Comparison of ENCODE assay signal across 7 mouse cellular contexts in the genomic region with DNA sequence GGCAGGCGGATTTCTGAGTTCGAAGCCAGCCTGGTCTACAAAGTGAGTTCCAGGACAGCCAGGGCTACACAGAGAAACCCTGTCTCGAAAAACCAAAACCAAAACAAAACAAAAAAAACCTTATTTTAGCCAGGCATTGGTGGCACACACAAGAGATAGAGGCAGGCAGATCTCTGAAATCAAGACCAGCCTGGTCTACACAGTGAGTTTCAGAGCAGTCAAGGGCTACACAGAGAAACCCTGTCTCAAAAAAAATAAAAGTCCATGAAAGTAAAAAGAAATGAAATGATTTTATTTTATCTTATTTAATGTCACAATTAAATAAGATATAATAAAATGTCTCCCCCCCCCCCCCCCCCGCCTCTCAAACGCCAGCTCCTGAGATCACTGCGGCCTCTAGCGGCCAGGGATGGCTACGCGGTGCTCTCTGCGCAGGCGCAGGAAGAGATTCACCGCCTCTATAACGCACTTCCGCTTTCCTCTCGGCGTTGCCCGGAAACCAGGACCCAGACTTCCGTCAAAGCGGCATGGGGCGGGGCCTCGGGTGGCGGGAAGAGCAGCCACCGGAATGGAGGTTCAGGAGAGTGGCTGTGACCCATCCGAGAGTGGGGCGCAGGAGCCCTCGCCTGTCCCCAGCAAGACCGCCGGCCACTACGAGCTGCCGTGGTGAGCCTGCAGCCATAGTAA. TPM values are rescaled to one million over a fixed set of nuclear protein-coding genes. Genes with fewer than 3 reads are reported as not detected.
A peak's percentile ranks its signal among the peaks of the same experiment; 100 is the strongest.
DNase-seq lines count a peak whose midpoint lies in the region; ATAC-seq lines count a peak whose summit lies in the region.

No protein-coding gene starts in this region.

- H3K27ac ChIP-seq in intestine, embryonic 16.5 days (ENCODE audit: low read length), result 0 out of 2 replicates have a peak overlapping the region, but pooled peaks have one; percentile 25
- H3K27ac ChIP-seq in midbrain, embryonic 11.5 days (ENCODE audit: low read depth, low read length), result no peak overlapping the region

- peaks cover 8% of the 10 kb centered on the region for H3K4me1 ChIP-seq in intestine, embryonic 16.5 days (ENCODE audit: control insufficient read depth, insufficient read depth, low read length)
- H3K4me1 ChIP-seq in midbrain, embryonic 11.5 days (ENCODE audit: control insufficient read depth, insufficient read depth, low read length), result peaks cover 8% of the 10 kb centered on the region

- peak overlapping the region; percentile 89 for H3K4me3 ChIP-seq in intestine, embryonic 16.5 days (ENCODE audit: low read length)
- peak overlapping the region; percentile 87 for H3K4me3 ChIP-seq in midbrain, embryonic 11.5 days (ENCODE audit: low read depth, low read length)

- no peaks in the 10 kb centered on the region for H3K27me3 ChIP-seq in intestine, embryonic 16.5 days (replicated peaks; ENCODE audit: control insufficient read depth, insufficient read depth, low read length)
- H3K27me3 ChIP-seq in midbrain, embryonic 11.5 days (ENCODE audit: control insufficient read depth, insufficient read depth, low read length), result no peaks in the 10 kb centered on the region

- intact Hi-C loops in gastrocnemius, postnatal 36 days (cut with DNase I), result no loop called here
- intact Hi-C loops in left cerebral cortex, postnatal 36 days (cut with DNase I), result loop anchor here (2.0 kb wide), 1 partner anchor 88 kb away; no protein-coding TSS in a partner anchor

- H3K4me2 ChIP-seq in intestine, embryonic 16.5 days (ENCODE audit: low read depth, low read length), result peak overlapping the region; percentile 66
- H3K4me2 ChIP-seq in midbrain, embryonic 11.5 days, result peak overlapping the region; percentile 85

- 8% methylated on average over 28 of the region's 30 CpGs for WGBS in intestine, embryonic 16.5 days
- WGBS in midbrain, embryonic 11.5 days, result 9% methylated on average over 30 of the region's 30 CpGs

- peak; percentile 98 for ATAC-seq in intestine, embryonic 16.5 days
- ATAC-seq in midbrain, embryonic 11.5 days (ENCODE audit: low FRiP score), result peak; percentile 96

- H3K9me3 ChIP-seq in intestine, embryonic 16.5 days (ENCODE audit: control insufficient read depth, low read length), result no peaks in the 10 kb centered on the region
- H3K9me3 ChIP-seq in midbrain, embryonic 11.5 days (ENCODE audit: control insufficient read depth, low read length), result no peaks in the 10 kb centered on the region

- peak overlapping the region; percentile 88 for H3K9ac ChIP-seq in intestine, embryonic 16.5 days (ENCODE audit: low read depth, low read length)
- H3K9ac ChIP-seq in midbrain, embryonic 11.5 days (ENCODE audit: low read length), result peak overlapping the region; percentile 90

- peaks cover 2% of the 10 kb centered on the region; the same call in 1 of the 2 replicates for H3K36me3 ChIP-seq in intestine, embryonic 16.5 days (ENCODE audit: control insufficient read depth, insufficient read depth, low read length)
- H3K36me3 ChIP-seq in midbrain, embryonic 11.5 days (ENCODE audit: control insufficient read depth, insufficient read depth, low read length), result no peaks in the 10 kb centered on the region

- DNase-seq in adrenal gland, adult 18-20 months (ENCODE audit: low spot score in 2 of 2), result peak; percentile 95 to 96
- DNase-seq in embryo, embryonic 11 days, result peak; percentile 98
- DNase-seq in gastrocnemius, postnatal 36 days, result peak; percentile 95 to 97
- DNase-seq in left cerebral cortex, postnatal 36 days (ENCODE audit: low spot score in 2 of 2), result peak; percentile 94 to 97
- DNase-seq in midbrain, embryonic 11.5 days (ENCODE audit: low spot score, missing footprints), result peak; percentile 100
- peak; percentile 97 for DNase-seq in skeletal muscle tissue, adult 2 months (ENCODE audit: low read depth, low spot score)

RNA-seq across cellular contexts. Expression of gene Rfc2, which starts 1.2 kb away (rescaled TPM):
- total RNA-seq in adrenal gland, adult 18-20 months (2021), result 10 to 100 TPM; 34.8 to 37.4 TPM
- total RNA-seq in gastrocnemius, postnatal 36 days (2021), result 10 to 100 TPM; 17.0 to 18.0 TPM
- 204 and 233 TPM in 2 replicates for polyA plus RNA-seq in intestine, embryonic 16.5 days (2015; fragmentation: Nextera tagmentation; extraction: Ambion mirVana)
- 10 to 100 TPM; 54.7 to 66.9 TPM for total RNA-seq in left cerebral cortex, postnatal 36 days (2021)
- 321 and 338 TPM in 2 replicates for polyA plus RNA-seq in midbrain, embryonic 11.5 days (2014; fragmentation: Nextera tagmentation; extraction: Ambion mirVana)

RNA-seq across cellular contexts. Expression of gene Syna, which starts 22.4 kb away (rescaled TPM):
- not detected for total RNA-seq in adrenal gland, adult 18-20 months (2021)
- total RNA-seq in gastrocnemius, postnatal 36 days (2021), result not detected
- polyA plus RNA-seq in intestine, embryonic 16.5 days (2015; fragmentation: Nextera tagmentation; extraction: Ambion mirVana), result not detected in 2 replicates
- total RNA-seq in left cerebral cortex, postnatal 36 days (2021), result under 1 TPM; 0.15 to 0.18 TPM
- 0.30 TPM in 1 of 2 replicates, not detected in the other for polyA plus RNA-seq in midbrain, embryonic 11.5 days (2014; fragmentation: Nextera tagmentation; extraction: Ambion mirVana)

RNA-seq across cellular contexts. Expression of gene Clip2, which starts 30.1 kb away (rescaled TPM):
- 10 to 100 TPM; 16.7 to 17.7 TPM for total RNA-seq in adrenal gland, adult 18-20 months (2021)
- 1 to 10 TPM; 2.7 to 2.9 TPM for total RNA-seq in gastrocnemius, postnatal 36 days (2021)
- polyA plus RNA-seq in intestine, embryonic 16.5 days (2015; fragmentation: Nextera tagmentation; extraction: Ambion mirVana), result 3.8 and 4.3 TPM in 2 replicates
- total RNA-seq in left cerebral cortex, postnatal 36 days (2021), result 100 to 1,000 TPM; 111 TPM
- polyA plus RNA-seq in midbrain, embryonic 11.5 days (2014; fragmentation: Nextera tagmentation; extraction: Ambion mirVana), result 5.6 and 5.8 TPM in 2 replicates

RNA-seq across cellular contexts. Expression of gene Lat2, which starts 32.5 kb away (rescaled TPM):
- total RNA-seq in adrenal gland, adult 18-20 months (2021), result 1 to 10 TPM; 5.1 to 5.5 TPM
- 1 to 10 TPM; 1.4 TPM for total RNA-seq in gastrocnemius, postnatal 36 days (2021)
- 2.1 and 2.4 TPM in 2 replicates for polyA plus RNA-seq in intestine, embryonic 16.5 days (2015; fragmentation: Nextera tagmentation; extraction: Ambion mirVana)
- total RNA-seq in left cerebral cortex, postnatal 36 days (2021), result 1 to 10 TPM; 2.1 to 2.8 TPM
- 1.5 and 1.6 TPM in 2 replicates for polyA plus RNA-seq in midbrain, embryonic 11.5 days (2014; fragmentation: Nextera tagmentation; extraction: Ambion mirVana)

RNA-seq across cellular contexts. Expression of gene Eif4h, which starts 56.9 kb away (rescaled TPM):
- 100 to 1,000 TPM; 266 to 273 TPM for total RNA-seq in adrenal gland, adult 18-20 months (2021)
- total RNA-seq in gastrocnemius, postnatal 36 days (2021), result 10 to 100 TPM; 90.2 to 93.5 TPM
- polyA plus RNA-seq in intestine, embryonic 16.5 days (2015; fragmentation: Nextera tagmentation; extraction: Ambion mirVana), result 362 and 396 TPM in 2 replicates
- total RNA-seq in left cerebral cortex, postnatal 36 days (2021), result 100 to 1,000 TPM; 317 to 353 TPM
- 421 and 442 TPM in 2 replicates for polyA plus RNA-seq in midbrain, embryonic 11.5 days (2014; fragmentation: Nextera tagmentation; extraction: Ambion mirVana)

Comparison
In these comparisons a context has a peak if more than half of its experiments do, and no peak if none do; other contexts are left out.
1. RNA of gene Clip2, which starts 30.1 kb away (total RNA-seq): 111 TPM in left cerebral cortex, postnatal 36 days; 16.7 to 17.7 TPM in adrenal gland, adult 18-20 months and 2.7 to 2.9 TPM in gastrocnemius, postnatal 36 days; every median in the first group is over 4 times any median in the second.
2. Peak in every context shown above with its lines, with median percentiles within 50 percentile points of each other: DNase-seq.